Mouse (Mus musculus): ENCODE data around the gene Ndufb10.
"Not testable (repeated sequence)": the region's sequence is repeated elsewhere in the genome, so short reads cannot be mapped to it uniquely, and the experiment has no call there.

The Ndufb10 gene

DNA sequence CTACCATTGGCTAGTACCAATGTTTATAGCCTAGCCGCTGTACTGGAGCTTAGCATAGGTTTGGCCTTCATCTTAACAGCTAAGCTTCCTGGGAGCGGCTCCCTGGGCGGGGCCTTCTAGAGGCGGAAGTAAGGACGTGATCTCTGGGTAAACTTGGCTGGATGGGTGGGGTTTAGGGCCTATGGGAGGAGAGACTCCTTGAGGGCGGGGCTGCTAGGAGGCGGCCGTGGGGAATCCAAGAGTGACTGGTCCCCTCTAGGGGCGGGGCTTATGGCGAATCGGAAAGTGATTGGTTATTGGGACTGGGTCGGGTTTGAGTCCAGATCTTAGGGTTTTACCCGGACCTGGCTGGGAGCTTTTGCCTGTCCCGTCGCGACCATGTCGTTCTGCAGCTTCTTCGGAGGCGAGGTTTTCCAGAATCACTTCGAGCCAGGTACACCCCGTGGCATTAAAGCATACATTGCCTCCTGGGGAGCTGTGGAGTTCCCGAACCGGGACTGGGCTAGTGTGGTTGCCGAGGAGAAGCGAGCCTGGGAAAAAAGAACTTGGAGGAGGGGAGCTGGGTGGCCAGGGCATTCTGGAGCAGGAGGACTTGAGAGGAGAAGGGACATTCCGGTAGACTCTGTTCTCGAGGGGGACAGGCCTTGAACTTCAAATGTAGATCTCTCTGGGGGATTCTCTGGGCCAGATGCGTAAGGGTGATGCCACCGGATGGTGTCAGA is 12.2 kb upstream of the Ndufb10 start, which contains the start of gene Msrb1:
Msrb1 (plus strand) TSS at position 313 of the 722 bp plus-strand sequence.
- in situ Hi-C loops (cut with MboI; ENCODE audit: unreplicated experiment in 2 of 2) = loop anchor here in 1 of 2 experiments (10.0 kb wide), 1 partner anchor 628 kb away; the partner anchor contains the start of genes Tpsb2 and Tpsg1

GRCm38 (mm10) chr17:24735446-24735845 is 11.2 kb upstream of the Ndufb10 start:
- in situ Hi-C loops (cut with MboI; ENCODE audit: unreplicated experiment in 2 of 2) = loop anchor here in 1 of 2 experiments (10.0 kb wide), 1 partner anchor 629 kb away; the partner anchor contains the start of genes Tpsb2 and Tpsg1

GRCm38 (mm10) chr17:24734513-24734912 is 10.2 kb upstream of the Ndufb10 start:
- in situ Hi-C loops (cut with MboI; ENCODE audit: unreplicated experiment in 2 of 2) = loop anchor here in 1 of 2 experiments (10.0 kb wide), 1 partner anchor 630 kb away; the partner anchor contains the start of genes Tpsb2 and Tpsg1

GRCm38 (mm10) chr17:24733434-24734050 is 9.3 kb upstream of the Ndufb10 start:
- in situ Hi-C loops (cut with MboI; ENCODE audit: unreplicated experiment in 2 of 2) = loop anchor here in 1 of 2 experiments (10.0 kb wide), 1 partner anchor 631 kb away; the partner anchor contains the start of genes Tpsb2 and Tpsg1

GRCm38 (mm10) chr17:24732233-24732935 is 8.1 kb upstream of the Ndufb10 start:
- in situ Hi-C loops (cut with MboI; ENCODE audit: unreplicated experiment in 2 of 2) = loop anchor here in 1 of 2 experiments (10.0 kb wide), 1 partner anchor 632 kb away; the partner anchor contains the start of genes Tpsb2 and Tpsg1

DNA sequence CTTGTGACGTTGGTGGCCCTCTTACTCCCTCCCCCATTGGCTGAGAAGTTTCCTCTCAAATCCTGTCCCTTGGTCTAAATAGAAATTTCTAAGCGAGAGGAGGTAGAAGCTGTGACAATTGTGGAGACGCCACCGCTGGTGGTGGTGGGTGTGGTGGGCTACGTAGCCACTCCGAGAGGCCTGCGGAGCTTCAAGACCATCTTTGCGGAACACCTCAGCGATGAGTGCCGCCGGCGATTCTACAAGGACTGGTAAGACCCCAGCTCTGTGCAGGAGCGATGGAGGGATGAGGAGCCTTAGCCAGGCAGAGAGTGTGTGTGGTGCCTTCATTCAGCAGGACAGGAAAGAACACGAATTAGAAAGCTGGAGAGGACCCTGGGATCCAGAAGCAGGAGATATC is 6.5 kb upstream of the Ndufb10 start:
- in situ Hi-C loops (cut with MboI; ENCODE audit: unreplicated experiment in 2 of 2) = loop anchor here in 1 of 2 experiments (10.0 kb wide), 1 partner anchor 634 kb away; the partner anchor contains the start of genes Tpsb2 and Tpsg1

DNA sequence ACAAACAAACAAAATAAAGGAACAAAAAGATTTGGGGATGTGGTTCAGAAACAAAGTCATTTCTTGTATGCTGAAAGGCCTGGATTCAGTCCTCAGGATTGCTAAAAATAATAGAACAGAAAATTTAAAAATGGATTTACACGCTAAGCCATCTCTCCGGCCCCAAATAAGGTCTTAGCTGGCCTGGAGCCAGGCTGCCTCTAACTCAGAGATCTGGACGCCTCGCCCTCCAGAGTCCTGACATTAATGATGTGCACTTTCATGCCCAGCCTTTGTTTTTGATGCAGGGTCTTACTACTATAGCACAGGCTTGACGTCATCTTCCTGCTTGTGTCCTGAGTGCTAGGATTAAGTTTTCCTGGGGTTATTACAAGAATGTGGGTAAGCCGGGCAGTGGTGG is 4.8 kb upstream of the Ndufb10 start:
- in situ Hi-C loops (cut with MboI; ENCODE audit: unreplicated experiment in 2 of 2) = no loop called here

DNA sequence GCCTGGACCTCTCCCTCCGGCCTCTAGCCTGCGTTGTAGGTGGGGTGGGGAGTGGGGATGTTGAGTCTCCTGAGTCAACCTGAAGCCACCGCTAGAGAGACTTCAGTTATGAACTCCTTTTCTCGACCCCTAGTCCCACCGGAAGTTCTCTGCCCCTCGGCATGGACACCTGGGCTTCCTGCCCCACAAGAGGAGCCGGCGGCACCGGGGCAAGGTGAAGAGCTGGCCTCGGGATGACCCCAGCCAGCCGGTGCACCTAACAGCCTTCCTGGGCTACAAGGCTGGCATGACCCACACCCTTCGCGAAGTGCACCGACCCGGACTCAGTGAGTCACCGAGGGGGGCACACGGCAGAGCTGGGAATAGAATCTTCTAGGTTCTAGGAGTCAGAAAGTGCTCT is 3.9 kb upstream of the Ndufb10 start:
- in situ Hi-C loops (cut with MboI; ENCODE audit: unreplicated experiment in 2 of 2) = no loop called here

- in situ Hi-C loops (cut with MboI; ENCODE audit: unreplicated experiment in 2 of 2) = no loop called here
These were observed 3.3 kb upstream of the Ndufb10 start, which contains the start of gene Rpl3l for GRCm38 (mm10) chr17:24727618-24728017. Gene Rpl3l (plus strand): TSS chr17:24727820.

- in situ Hi-C loops (cut with MboI; ENCODE audit: unreplicated experiment in 2 of 2) = no loop called here
These were observed 1.5 kb upstream of the Ndufb10 start for GRCm38 (mm10) chr17:24725637-24726390.

DNA sequence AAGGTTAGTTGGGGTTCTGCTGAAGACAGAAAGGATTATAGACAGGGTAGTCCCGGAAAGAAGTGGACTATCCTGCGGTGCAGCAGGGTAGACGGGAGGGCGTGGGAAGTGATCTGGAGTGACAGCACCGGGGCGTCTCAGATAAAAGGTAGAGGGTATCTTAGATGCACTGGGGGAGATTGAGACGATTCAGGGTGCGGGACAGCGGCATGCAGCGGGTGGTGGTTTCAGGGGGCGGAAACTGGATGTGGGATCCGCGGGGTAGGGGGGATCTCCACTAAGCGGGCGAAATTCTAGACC is 447 bp downstream of the Ndufb10 start:
- in situ Hi-C loops (cut with MboI; ENCODE audit: unreplicated experiment in 2 of 2) = no loop called here

GRCm38 (mm10) chr17:24723122-24723880 is 977 bp downstream of the Ndufb10 start:
- in situ Hi-C loops (cut with MboI; ENCODE audit: unreplicated experiment in 2 of 2) = no loop called here

GRCm38 (mm10) chr17:24722220-24722924 is 1.9 kb downstream of the Ndufb10 start:
- in situ Hi-C loops (cut with MboI; ENCODE audit: unreplicated experiment in 2 of 2) = no loop called here

GRCm38 (mm10) chr17:24721383-24721955 is 2.8 kb downstream of the Ndufb10 start:
- in situ Hi-C loops (cut with MboI; ENCODE audit: unreplicated experiment in 2 of 2) = not testable (repeated sequence)

DNA sequence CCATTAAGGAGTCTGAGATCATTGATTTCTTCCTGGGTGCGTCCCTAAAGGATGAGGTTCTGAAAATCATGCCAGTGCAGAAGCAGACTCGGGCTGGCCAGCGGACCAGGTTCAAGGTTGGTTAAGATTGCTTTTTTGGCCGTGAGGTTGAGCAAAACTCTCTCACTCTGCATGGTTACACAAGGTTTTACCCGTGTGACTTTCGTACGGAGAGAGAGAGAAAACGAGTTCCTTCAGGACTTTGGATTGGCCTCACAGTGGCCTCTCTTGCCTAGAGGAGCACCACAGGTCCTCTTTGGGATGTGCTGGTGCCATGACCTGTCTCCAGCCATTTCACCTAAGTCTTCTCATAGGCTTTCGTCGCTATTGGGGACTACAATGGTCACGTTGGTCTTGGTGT is 3.7 kb downstream of the Ndufb10 start:
- in situ Hi-C loops (cut with MboI; ENCODE audit: unreplicated experiment in 2 of 2) = not testable (repeated sequence)

GRCm38 (mm10) chr17:24719494-24720222 is 4.6 kb downstream of the Ndufb10 start:
- in situ Hi-C loops (cut with MboI; ENCODE audit: unreplicated experiment in 2 of 2) = no loop called here

DNA sequence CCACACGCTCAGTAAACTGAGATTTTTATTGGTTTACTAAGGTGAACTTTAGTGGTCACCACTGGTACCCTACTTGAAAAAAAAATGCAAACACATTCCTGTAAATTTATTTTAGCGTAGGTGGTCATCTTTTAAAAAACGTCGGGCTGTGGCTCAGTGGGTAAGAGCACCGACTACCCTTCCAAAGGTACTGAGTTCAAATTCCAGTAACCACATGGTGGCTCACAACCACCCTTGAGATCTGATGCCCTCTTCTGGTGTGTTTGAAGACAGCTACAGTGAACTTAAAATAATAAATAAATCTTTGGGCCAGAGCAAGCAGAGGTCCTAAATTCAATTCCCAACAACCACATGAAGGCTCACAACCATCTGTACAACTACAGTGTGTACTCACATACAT is 5.3 kb downstream of the Ndufb10 start:
- in situ Hi-C loops (cut with MboI; ENCODE audit: unreplicated experiment in 2 of 2) = not testable (repeated sequence)

- in situ Hi-C loops (cut with MboI; ENCODE audit: unreplicated experiment in 2 of 2) = no loop called here
These were observed 6.3 kb downstream of the Ndufb10 start, which contains the start of the genes Rnf151 and Rps2 for GRCm38 (mm10) chr17:24717943-24718342. Gene Rnf151 (minus strand): TSS chr17:24718063. Gene Rps2 (plus strand): TSS chr17:24718116.

Data from v-Abl transformed pro-B cells (cell line).